In the genomic region with DNA sequence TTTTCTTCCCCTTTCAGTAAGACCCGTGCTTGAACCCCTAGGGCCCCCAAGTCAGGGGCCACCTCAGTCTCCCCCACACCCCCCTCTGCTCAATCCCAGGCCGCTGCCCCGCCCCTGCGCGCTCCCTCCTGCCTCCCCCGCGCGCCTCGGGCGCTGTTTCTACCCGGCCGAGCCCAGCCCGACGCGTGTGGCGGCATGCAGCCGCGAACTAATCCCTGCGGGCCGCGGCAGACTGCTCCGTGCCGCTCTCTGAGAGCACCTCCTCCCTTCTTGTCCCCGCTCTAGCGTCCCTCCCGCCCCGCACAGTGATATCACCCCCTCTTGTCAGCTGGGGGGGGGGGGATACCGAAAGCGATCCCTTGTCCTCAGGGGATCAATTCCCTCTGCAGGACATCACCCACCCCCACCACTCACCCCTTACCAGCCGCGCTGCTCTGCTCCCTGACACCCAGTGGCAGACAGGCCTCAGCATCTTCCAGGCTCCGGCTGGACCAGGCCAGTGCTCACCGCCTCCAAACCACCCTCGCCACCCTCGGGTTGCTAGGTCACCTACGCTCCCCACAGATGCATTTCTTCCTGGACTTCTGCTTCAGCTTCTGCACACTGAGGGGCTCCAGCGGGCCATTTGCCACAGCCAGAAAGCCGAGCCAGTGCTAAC, we compare ENCODE assay signal across 9 mouse cellular contexts. TPM values are rescaled to one million over a fixed set of nuclear protein-coding genes. Genes with fewer than 3 reads are reported as not detected.
DNase-seq lines count a peak whose midpoint lies in the region; ATAC-seq lines count a peak whose summit lies in the region.
"Had no signal": no experiment of that assay in that cellular context is flagged by ENCODE, and none has a peak within 500 bp of the region (broad histone marks: within the 10 kb centered on the region; RNA-seq: fewer than 3 reads in every experiment).

No protein-coding gene starts in this region.

- no peak for DNase-seq in heart, adult 9 months (ENCODE audit: low spot score in 2 of 2)
- peak; percentile 56 for DNase-seq in Muller cell, postnatal 12 days (ENCODE audit: inconsistent ontology term)
- peak; percentile 94 for DNase-seq in midbrain, embryonic 11.5 days (ENCODE audit: low spot score, missing footprints)
- DNase-seq in left cerebral cortex, adult 8-10 months (ENCODE audit: low spot score in 2 of 2), result no peak
- no peak for DNase-seq in testis, postnatal 10 days (ENCODE audit: low spot score)
- DNase-seq in spleen, adult 12 weeks (ENCODE audit: low spot score), result no peak

- H3K27me3 ChIP-seq in heart, embryonic 15.5 days, result peaks cover 100% of the 10 kb centered on the region
- peaks cover 84% of the 10 kb centered on the region for H3K27me3 ChIP-seq in midbrain, embryonic 11.5 days (ENCODE audit: control insufficient read depth, insufficient read depth, low read length)

- H3K4me3 ChIP-seq in heart, embryonic 15.5 days, result peak overlapping the region; percentile 34
- peak overlapping the region; percentile 19; the same call in 1 of the 2 replicates for H3K4me3 ChIP-seq in midbrain, embryonic 11.5 days (ENCODE audit: low read depth, low read length)

- 0 out of 2 replicates have a peak, but pooled peaks have one; percentile 15 for ATAC-seq in heart, embryonic 15.5 days (replicated peaks; ENCODE audit: insufficient number of reproducible peaks, insufficient read depth, low FRiP score, low read depth)
- ATAC-seq in hematopoietic stem cell, adult 5-6 weeks (replicated peaks in 1 of 2; ENCODE audit: insufficient read depth in 1 of 2, low FRiP score in 2 of 2, low TSS enrichment in 1 of 2, low read depth in 1 of 2, poor library complexity in 2 of 2, severe bottlenecking in 2 of 2), result peak; percentile 44; a peak in 3 of 4 replicates
- peak; percentile 26 for ATAC-seq in midbrain, embryonic 11.5 days (ENCODE audit: low FRiP score)

- no peaks in the 10 kb centered on the region for H3K36me3 ChIP-seq in heart, embryonic 15.5 days
- no peaks in the 10 kb centered on the region for H3K36me3 ChIP-seq in midbrain, embryonic 11.5 days (ENCODE audit: control insufficient read depth, insufficient read depth, low read length)

- H3K9me3 ChIP-seq in heart, embryonic 15.5 days (replicated peaks), result no peaks in the 10 kb centered on the region
- no peaks in the 10 kb centered on the region for H3K9me3 ChIP-seq in midbrain, embryonic 11.5 days (ENCODE audit: control insufficient read depth, low read length)

- peaks cover 28% of the 10 kb centered on the region for H3K4me1 ChIP-seq in heart, embryonic 15.5 days (replicated peaks)
- H3K4me1 ChIP-seq in midbrain, embryonic 11.5 days (ENCODE audit: control insufficient read depth, insufficient read depth, low read length), result peaks cover 35% of the 10 kb centered on the region

- H3K9ac ChIP-seq in heart, embryonic 15.5 days, result no peak overlapping the region
- H3K9ac ChIP-seq in midbrain, embryonic 11.5 days (ENCODE audit: low read length), result peak overlapping the region; percentile 12; the same call in 1 of the 2 replicates

- H3K27ac ChIP-seq in heart, embryonic 15.5 days, result no peak overlapping the region
- H3K27ac ChIP-seq in midbrain, embryonic 11.5 days (ENCODE audit: low read depth, low read length), result no peak overlapping the region

- H3K4me2 ChIP-seq in heart, embryonic 15.5 days, result peak overlapping the region; percentile 53
- peak overlapping the region; percentile 43 for H3K4me2 ChIP-seq in midbrain, embryonic 11.5 days

- WGBS in heart, embryonic 15.5 days, result 1% methylated on average over 37 of the region's 38 CpGs
- WGBS in midbrain, embryonic 11.5 days, result under 1% methylated on average over 29 of the region's 38 CpGs

RNA-seq across cellular contexts. Expression of a gene that starts 3.3 kb away (rescaled TPM):
- polyA plus RNA-seq in heart, embryonic 15.5 days (2015; fragmentation: Nextera tagmentation; extraction: Ambion mirVana), result 0.16 TPM in 1 of 2 replicates, not detected in the other
- total RNA-seq in hematopoietic stem cell, adult 5-6 weeks (2017), result not detected in 2 replicates
- polyA plus RNA-seq in midbrain, embryonic 11.5 days (2014; fragmentation: Nextera tagmentation; extraction: Ambion mirVana), result 1.4 and 2.3 TPM in 2 replicates
- 10 to 100 TPM; 11.0 to 11.8 (median 11.2) TPM for total RNA-seq in left cerebral cortex, adult 8-10 months (2022)
- polyA plus RNA-seq: liver, embryonic 16.5 days had no signal

RNA-seq across cellular contexts. Expression of a gene that starts 22.9 kb away (rescaled TPM):
- 0.13 and 0.57 TPM in 2 replicates for polyA plus RNA-seq in heart, embryonic 15.5 days (2015; fragmentation: Nextera tagmentation; extraction: Ambion mirVana)
- total RNA-seq in hematopoietic stem cell, adult 5-6 weeks (2017), result not detected in 2 replicates
- 3.3 and 3.4 TPM in 2 replicates for polyA plus RNA-seq in midbrain, embryonic 11.5 days (2014; fragmentation: Nextera tagmentation; extraction: Ambion mirVana)
- 1 to 10 TPM; 2.4 to 3.7 (median 2.5) TPM for total RNA-seq in left cerebral cortex, adult 8-10 months (2022)

RNA-seq across cellular contexts. Expression of a gene that starts 45.6 kb away (rescaled TPM):
- 3.8 and 4.6 TPM in 2 replicates for polyA plus RNA-seq in heart, embryonic 15.5 days (2015; fragmentation: Nextera tagmentation; extraction: Ambion mirVana)
- total RNA-seq in hematopoietic stem cell, adult 5-6 weeks (2017), result not detected in 2 replicates
- polyA plus RNA-seq in midbrain, embryonic 11.5 days (2014; fragmentation: Nextera tagmentation; extraction: Ambion mirVana), result not detected in 2 replicates
- under 1 TPM; 0.13 to 0.64 (median 0.48) TPM for total RNA-seq in left cerebral cortex, adult 8-10 months (2022)

Comparison
In these comparisons a context has a peak if more than half of its experiments do, and no peak if none do; other contexts are left out.
1. DNase-seq: peak in Muller cell, postnatal 12 days (single experiment) and midbrain, embryonic 11.5 days (single experiment); none in heart, adult 9 months (0 of 2), left cerebral cortex, adult 8-10 months (0 of 2), testis, postnatal 10 days (single experiment) and spleen, adult 12 weeks (single experiment).
2. RNA of a gene that starts 3.3 kb away (total RNA-seq): 11.0 to 11.8 TPM in left cerebral cortex, adult 8-10 months; not detected in hematopoietic stem cell, adult 5-6 weeks; every median in the first group is over 10 times any median in the second.
3. Peak in every context shown above with its lines, with median percentiles within 50 percentile points of each other: ATAC-seq.